Mouse (Mus musculus): ENCODE measurements at regions not wholly inside any gene's neighbourhood (a gene's known extent, or its start where the extent isn't known, plus 50 kb on each side); places are given as distances from the start of the nearest gene placed in this dataset.

- peak; percentile 0 for DNase-seq
Observed at GRCm38 (mm10) chr14:42055451-42055850, 61.7 kb downstream of the Gm7951 start.
